ENCODE assay signal across 11 mouse cellular contexts in the genomic region with DNA sequence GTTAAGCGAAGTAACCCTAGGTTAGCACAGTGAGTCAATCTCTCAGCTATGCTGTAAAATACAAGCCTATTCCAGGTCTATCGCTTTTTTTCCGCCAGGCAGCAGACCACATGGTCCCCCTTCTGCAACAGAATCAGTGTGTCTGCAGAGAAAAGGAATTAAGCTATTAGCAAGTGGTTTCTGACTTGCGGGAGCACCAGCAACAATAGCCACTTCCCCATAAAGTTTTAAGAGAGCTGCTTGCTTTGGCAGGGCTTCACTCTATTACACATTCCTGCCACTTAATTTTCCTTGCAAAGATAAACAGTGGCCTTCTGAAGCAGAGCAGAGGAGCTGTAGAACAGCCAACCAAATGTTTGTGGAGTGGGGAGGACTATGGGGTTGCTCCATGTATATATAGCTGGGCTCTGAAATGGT. TPM values are rescaled to one million over a fixed set of nuclear protein-coding genes. Genes with fewer than 3 reads are reported as not detected.
A peak's percentile ranks its signal among the peaks of the same experiment; 100 is the strongest.
DNase-seq lines count a peak whose midpoint lies in the region; ATAC-seq and TF ChIP-seq lines count a peak whose summit lies in the region.
"Had no signal": no experiment of that assay in that cellular context is flagged by ENCODE, and none has a peak within 500 bp of the region (broad histone marks: within the 10 kb centered on the region; RNA-seq: fewer than 3 reads in every experiment).

No protein-coding gene starts in this region.

- no peaks in the 10 kb centered on the region for H3K36me3 ChIP-seq in intestine, embryonic 15.5 days
- H3K36me3 ChIP-seq in limb, embryonic 12.5 days = no peaks in the 10 kb centered on the region
- no peaks in the 10 kb centered on the region for H3K36me3 ChIP-seq in myocyte (ENCODE audit: control insufficient read depth, insufficient read depth)
- no peaks in the 10 kb centered on the region for H3K36me3 ChIP-seq in midbrain, postnatal 0 days (ENCODE audit: insufficient read depth, low read length)
- H3K36me3 ChIP-seq: hindbrain, embryonic 12.5 days; midbrain, embryonic 12.5 days had no signal

- no peak overlapping the region for H3K9ac ChIP-seq in intestine, embryonic 15.5 days
- no peak overlapping the region for H3K9ac ChIP-seq in limb, embryonic 12.5 days (replicated peaks)
- H3K9ac ChIP-seq in midbrain, postnatal 0 days (replicated peaks; ENCODE audit: low read length, poor library complexity, severe bottlenecking) = no peak overlapping the region
- H3K9ac ChIP-seq: hindbrain, embryonic 12.5 days; midbrain, embryonic 12.5 days had no signal

- no peak overlapping the region for H3K4me3 ChIP-seq in intestine, embryonic 15.5 days (replicated peaks)
- no peak overlapping the region for H3K4me3 ChIP-seq in limb, embryonic 12.5 days (replicated peaks)
- H3K4me3 ChIP-seq in myocyte = no peak overlapping the region
- H3K4me3 ChIP-seq in midbrain, postnatal 0 days (ENCODE audit: low read depth, low read length) = no peak overlapping the region
- H3K4me3 ChIP-seq: hindbrain, embryonic 12.5 days; midbrain, embryonic 12.5 days had no signal

- DNase-seq in heart, adult 8-10 months (ENCODE audit: low spot score) = peak; percentile 26
- no peak for DNase-seq in heart, postnatal 25 days (ENCODE audit: low spot score)
- DNase-seq in midbrain, postnatal 0 days (ENCODE audit: low spot score) = no peak
- no peak for DNase-seq in layer of hippocampus, postnatal 25 days (ENCODE audit: extremely low spot score in 1 of 2, low spot score in 1 of 2)
- no peak for DNase-seq in cerebellum, postnatal 4 days (ENCODE audit: low spot score in 2 of 2)
- DNase-seq: spleen, adult 18-20 months had no signal

- H3K9me3 ChIP-seq in intestine, embryonic 15.5 days = no peaks in the 10 kb centered on the region
- no peaks in the 10 kb centered on the region for H3K9me3 ChIP-seq in limb, embryonic 12.5 days
- H3K9me3 ChIP-seq in midbrain, postnatal 0 days (ENCODE audit: low read length) = no peaks in the 10 kb centered on the region
- H3K9me3 ChIP-seq: hindbrain, embryonic 12.5 days; midbrain, embryonic 12.5 days had no signal

- peak; percentile 61; the same call in 1 of the 2 replicates for ATAC-seq in intestine, embryonic 15.5 days
- ATAC-seq in limb, embryonic 12.5 days (ENCODE audit: insufficient number of reproducible peaks, insufficient read depth, low FRiP score, low TSS enrichment, low read depth) = peak; percentile 87
- no peak for ATAC-seq in midbrain, postnatal 0 days (ENCODE audit: low FRiP score)

- intact Hi-C loops in heart, postnatal 25 days (cut with DNase I) = no loop called here

- H3K4me2 ChIP-seq in intestine, embryonic 15.5 days (replicated peaks) = no peak overlapping the region
- H3K4me2 ChIP-seq in limb, embryonic 12.5 days = no peak overlapping the region
- peak overlapping the region; percentile 52 for H3K4me2 ChIP-seq in myocyte (ENCODE audit: low read depth)
- no peak overlapping the region for H3K4me2 ChIP-seq in midbrain, postnatal 0 days (ENCODE audit: low read depth, low read length, poor library complexity, severe bottlenecking)
- H3K4me2 ChIP-seq: hindbrain, embryonic 12.5 days; midbrain, embryonic 12.5 days had no signal

- no peak overlapping the region for H3K27ac ChIP-seq in intestine, embryonic 15.5 days
- 0 out of 2 replicates have a peak overlapping the region, but pooled peaks have one; percentile 17 for H3K27ac ChIP-seq in limb, embryonic 12.5 days
- H3K27ac ChIP-seq in midbrain, postnatal 0 days (ENCODE audit: low read depth, low read length) = no peak overlapping the region
- H3K27ac ChIP-seq: hindbrain, embryonic 12.5 days; midbrain, embryonic 12.5 days had no signal

- 44% methylated on average over 4 of the region's 4 CpGs for WGBS in intestine, embryonic 15.5 days
- 42% methylated on average over 4 of the region's 4 CpGs for WGBS in limb, embryonic 12.5 days
- WGBS in midbrain, postnatal 0 days = 81% methylated on average over 4 of the region's 4 CpGs

- H3K27me3 ChIP-seq in intestine, embryonic 15.5 days (replicated peaks) = no peaks in the 10 kb centered on the region
- no peaks in the 10 kb centered on the region for H3K27me3 ChIP-seq in limb, embryonic 12.5 days
- no peaks in the 10 kb centered on the region for H3K27me3 ChIP-seq in myocyte (ENCODE audit: control insufficient read depth, insufficient read depth, insufficient read length)
- no peaks in the 10 kb centered on the region for H3K27me3 ChIP-seq in midbrain, postnatal 0 days (ENCODE audit: insufficient read depth, low read length)
- H3K27me3 ChIP-seq: hindbrain, embryonic 12.5 days; midbrain, embryonic 12.5 days had no signal

- TF ChIP-seq POLR2A in myocyte (IDR thresholded peaks at IDR 0.05; ENCODE audit: insufficient read length, low read depth) = no peak

- TF ChIP-seq CTCF in midbrain, postnatal 0 days (IDR thresholded peaks at IDR 0.05) = no peak

- H3ac ChIP-seq in myocyte (ENCODE audit: control insufficient read depth, insufficient read length) = no peak overlapping the region

- no peaks in the 10 kb centered on the region for H3K79me2 ChIP-seq in myocyte (ENCODE audit: control insufficient read depth, insufficient read depth)

- H3K4me1 ChIP-seq in intestine, embryonic 15.5 days (replicated peaks) = no peaks in the 10 kb centered on the region
- H3K4me1 ChIP-seq in limb, embryonic 12.5 days (replicated peaks) = no peaks in the 10 kb centered on the region; the same call in 1 of the 2 replicates
- no peaks in the 10 kb centered on the region for H3K4me1 ChIP-seq in midbrain, postnatal 0 days (ENCODE audit: insufficient read depth, low read length)
- H3K4me1 ChIP-seq: hindbrain, embryonic 12.5 days; midbrain, embryonic 12.5 days had no signal

TF ChIP-seq in myocyte, 11 proteins besides CTCF, POLR2A, EP300 and RAD21:
- TF ChIP-seq POLR2AphosphoS2 (IDR thresholded peaks at IDR 0.05; ENCODE audit: insufficient read length, low read depth) (no peak), MYOD1 (IDR thresholded peaks at IDR 0.05; ENCODE audit: control insufficient read depth in 1 of 3, insufficient read length in 2 of 3, low read depth in 2 of 3) (no peak)

RNA-seq across cellular contexts. Expression of a gene that starts 59.8 kb away (rescaled TPM):
- 10 to 100 TPM in 1 of 4 experiments, 1 to 10 TPM in 3; 8.9 to 11.7 (median 9.3) TPM for total RNA-seq in heart, adult 8-10 months (2022)
- 10 to 100 TPM in 1 of 2 experiments, 1 to 10 TPM in 1; 9.0 to 11.3 TPM for total RNA-seq in heart, postnatal 25 days (2021)
- 1.2 and 1.6 TPM in 2 replicates for polyA plus RNA-seq in intestine, embryonic 15.5 days (2015; fragmentation: Nextera tagmentation; extraction: Ambion mirVana)
- polyA plus RNA-seq in limb, embryonic 12.5 days (2016; fragmentation: Nextera tagmentation; extraction: Ambion mirVana) = 0.74 and 0.76 TPM in 2 replicates
- polyA plus RNA-seq in myocyte (2012; fragmentation: generic; extraction: Trizol) = 6.2 TPM
- total RNA-seq in midbrain, postnatal 0 days (2014; rRNA removed) = 2.0 and 3.8 TPM in 2 replicates
- 1.8 TPM in 2 replicates for polyA plus RNA-seq in midbrain, postnatal 0 days (2015; fragmentation: Nextera tagmentation; extraction: Ambion mirVana)
- 1 to 10 TPM; 2.7 to 2.8 TPM for total RNA-seq in layer of hippocampus, postnatal 25 days (2021)
